Mouse (Mus musculus): ENCODE measurements at regions not wholly inside any gene's neighbourhood (a gene's known extent, or its start where the extent isn't known, plus 50 kb on each side); places are given as distances from the start of the nearest gene placed in this dataset.
"Not testable (repeated sequence)": the region's sequence is repeated elsewhere in the genome, so short reads cannot be mapped to it uniquely, and the experiment has no call there.

DNA sequence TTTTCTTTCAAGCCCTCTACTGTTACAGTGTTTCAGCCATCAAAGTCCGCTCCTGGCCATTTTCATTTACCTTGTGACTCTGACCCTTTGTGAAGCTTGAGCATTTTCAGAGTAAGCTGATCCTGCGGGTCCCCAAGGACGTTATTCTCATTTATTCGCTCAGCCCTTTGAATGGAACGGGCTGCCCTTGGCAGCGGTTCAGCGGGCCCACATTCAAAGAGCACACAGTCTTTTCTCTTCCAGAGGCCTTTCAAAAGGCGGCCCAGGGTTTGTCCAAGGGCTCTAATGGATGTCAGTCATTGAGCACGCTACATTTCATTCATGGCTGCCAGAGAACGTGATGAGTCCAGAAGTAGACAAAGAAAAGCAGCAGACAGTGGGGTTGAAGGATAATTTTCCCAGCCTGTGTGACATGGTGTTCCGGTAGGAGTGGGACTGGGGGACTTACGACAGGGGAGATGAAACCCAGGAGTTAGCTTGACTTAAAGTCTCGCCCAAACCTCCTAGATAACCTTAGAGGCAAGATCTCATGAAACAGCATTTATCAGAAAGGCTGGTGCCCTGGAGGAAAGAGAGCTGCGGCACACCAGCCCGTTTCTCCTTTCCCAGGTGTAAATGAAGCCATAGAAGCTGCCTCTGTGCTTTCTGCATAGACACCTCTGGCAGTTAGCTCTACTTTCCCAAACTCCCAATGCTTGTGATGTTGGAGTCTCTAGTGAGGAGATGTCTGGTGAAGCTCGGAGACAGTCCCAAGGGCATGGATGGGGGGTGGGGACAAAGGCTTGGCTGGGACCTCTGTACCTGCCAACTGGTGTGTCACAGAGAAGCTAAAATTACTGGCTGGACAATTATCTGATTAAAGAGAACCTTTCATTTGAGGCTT lies 112.2 kb downstream of the Rps12 start:
- Histone ChIP-seq H3K4me1 (ENCODE audit: control insufficient read depth, insufficient read depth, insufficient read length, low read length) (no peaks in the 10 kb centered on the region), H3K27ac (ENCODE audit: insufficient read depth, low read depth, low read length) (no peak overlapping the region), H3K27me3 (ENCODE audit: control insufficient read depth, insufficient read depth, low read length) (no peaks in the 10 kb centered on the region), H3K36me3 (ENCODE audit: control insufficient read depth, insufficient read depth, low read length) (no peaks in the 10 kb centered on the region), H3K4me3 (ENCODE audit: low read depth, low read length) (no peak overlapping the region)
- WGBS: 79% methylated on average over 16 of the region's 16 CpGs
- TF ChIP-seq POLR2A (IDR thresholded peaks at IDR 0.05; ENCODE audit: low read depth, low read length) (no peak), CTCF (IDR thresholded peaks at IDR 0.05; ENCODE audit: extremely low read depth, insufficient read length, insufficient replicate concordance, low read depth, low read length) (no peak)

DNA sequence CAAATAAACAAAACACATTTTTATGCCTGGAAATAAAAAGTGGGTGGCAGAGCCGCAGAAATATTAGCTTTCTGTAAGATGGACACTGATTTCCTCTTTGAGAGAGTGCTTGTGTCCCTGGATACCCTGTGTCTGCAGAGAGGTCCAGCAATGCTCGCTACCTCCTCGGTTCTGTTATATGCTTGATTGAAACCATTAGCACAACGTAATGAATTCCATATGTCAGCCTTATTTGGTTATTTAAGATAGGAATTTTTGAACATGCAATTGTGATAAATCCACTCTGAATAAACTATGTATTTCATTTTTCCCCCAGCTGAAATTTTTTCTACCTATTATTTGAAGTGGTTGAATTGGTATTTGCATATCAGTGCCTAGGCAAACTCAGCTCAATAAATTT lies 114.8 kb downstream of the Rps12 start:
- no peaks in the 10 kb centered on the region for H3K27me3 ChIP-seq (ENCODE audit: control insufficient read depth, insufficient read depth, low read length)
- TF ChIP-seq POLR2A (IDR thresholded peaks at IDR 0.05; ENCODE audit: low read depth, low read length) (no peak), CTCF (IDR thresholded peaks at IDR 0.05; ENCODE audit: extremely low read depth, insufficient read length, insufficient replicate concordance, low read depth, low read length) (no peak)
- H3K27ac ChIP-seq (ENCODE audit: insufficient read depth, low read depth, low read length): no peak overlapping the region
- H3K36me3 ChIP-seq (ENCODE audit: control insufficient read depth, insufficient read depth, low read length): no peaks in the 10 kb centered on the region
- H3K4me1 ChIP-seq (ENCODE audit: control insufficient read depth, insufficient read depth, insufficient read length, low read length): no peaks in the 10 kb centered on the region
- no peak overlapping the region for H3K4me3 ChIP-seq (ENCODE audit: low read depth, low read length)
- WGBS: 84% methylated on average over 4 of the region's 4 CpGs

DNA sequence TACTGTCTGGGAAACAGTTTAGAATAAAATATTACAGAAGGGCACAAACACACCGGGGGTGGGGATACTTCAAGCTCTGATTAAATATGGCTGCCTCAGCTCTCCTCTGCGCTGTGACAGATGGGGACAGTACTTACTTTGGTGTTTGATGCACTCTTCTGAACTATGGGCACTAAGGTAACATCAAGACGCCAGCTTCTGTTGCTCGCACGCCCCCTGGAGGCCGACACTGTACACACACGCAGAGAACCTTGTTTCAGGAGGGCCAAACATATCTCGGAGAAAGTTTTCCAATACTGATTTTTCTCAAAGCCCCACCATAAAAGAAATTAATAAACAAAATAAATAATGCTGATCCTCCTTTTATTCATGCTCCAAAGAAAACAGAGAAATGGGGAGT lies 115.6 kb downstream of the Rps12 start:
- Histone ChIP-seq H3K4me1 (ENCODE audit: control insufficient read depth, insufficient read depth, insufficient read length, low read length) (no peaks in the 10 kb centered on the region), H3K27me3 (ENCODE audit: control insufficient read depth, insufficient read depth, low read length) (no peaks in the 10 kb centered on the region), H3K4me3 (ENCODE audit: low read depth, low read length) (no peak overlapping the region), H3K27ac (ENCODE audit: insufficient read depth, low read depth, low read length) (no peak overlapping the region), H3K36me3 (ENCODE audit: control insufficient read depth, insufficient read depth, low read length) (no peaks in the 10 kb centered on the region)
- 31% methylated on average over 8 of the region's 8 CpGs for WGBS
- TF ChIP-seq POLR2A (IDR thresholded peaks at IDR 0.05; ENCODE audit: low read depth, low read length) (no peak), CTCF (IDR thresholded peaks at IDR 0.05; ENCODE audit: extremely low read depth, insufficient read length, insufficient replicate concordance, low read depth, low read length) (peak; percentile 42; the same call in 1 of the 2 replicates)

DNA sequence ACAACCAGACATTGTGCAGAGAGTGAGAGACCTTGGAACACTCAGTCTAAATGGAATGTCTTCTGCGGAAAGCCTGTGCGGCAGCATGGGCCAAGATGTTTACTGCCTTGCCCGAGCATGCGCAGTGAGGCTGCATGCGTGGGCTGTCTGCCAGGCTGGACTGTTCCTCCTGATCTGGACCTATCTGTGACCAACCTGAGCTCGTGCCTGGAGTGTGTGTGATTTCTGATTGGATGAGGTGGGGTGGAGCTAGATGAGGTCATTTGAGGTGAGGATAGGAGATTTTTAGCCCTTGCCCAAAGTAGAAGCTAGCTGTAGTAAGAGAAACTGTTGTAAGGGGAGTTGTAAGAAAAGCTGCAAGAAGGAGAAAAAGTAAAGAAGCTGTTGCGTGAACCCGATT lies 121.2 kb downstream of the Rps12 start:
- H3K4me3 ChIP-seq (ENCODE audit: low read depth, low read length); H3K27ac ChIP-seq (ENCODE audit: insufficient read depth, low read depth, low read length); H3K4me1 ChIP-seq (ENCODE audit: control insufficient read depth, insufficient read depth, insufficient read length, low read length); H3K27me3 ChIP-seq (ENCODE audit: control insufficient read depth, insufficient read depth, low read length); H3K36me3 ChIP-seq (ENCODE audit: control insufficient read depth, insufficient read depth, low read length): not testable (repeated sequence)
- WGBS: 77% methylated on average over 8 of the region's 8 CpGs

DNA sequence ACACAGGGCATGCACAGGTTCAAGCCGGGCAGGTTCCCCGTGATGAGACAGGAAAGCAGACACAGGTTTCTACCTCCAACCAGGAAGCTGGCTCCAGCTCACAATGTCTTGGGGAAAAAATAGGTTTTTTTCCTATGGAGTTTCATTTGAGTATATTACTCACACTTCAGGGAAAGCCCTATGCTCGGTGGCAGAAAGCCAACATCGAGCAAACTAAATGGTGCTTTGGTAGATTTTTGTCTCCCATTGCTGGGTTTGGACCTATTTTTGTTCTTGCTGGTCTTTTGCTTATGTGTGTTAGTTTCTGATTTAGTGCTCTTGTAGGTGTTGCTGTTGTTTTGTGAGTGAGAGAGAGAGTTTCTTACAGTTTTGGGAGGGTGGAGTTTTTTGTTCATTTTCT lies 160.9 kb downstream of the Rps12 start:
- Histone ChIP-seq H3K4me3 (ENCODE audit: low read depth, low read length) (no peak overlapping the region), H3K27me3 (ENCODE audit: control insufficient read depth, insufficient read depth, low read length) (no peaks in the 10 kb centered on the region), H3K4me1 (ENCODE audit: control insufficient read depth, insufficient read depth, insufficient read length, low read length) (no peaks in the 10 kb centered on the region), H3K36me3 (ENCODE audit: control insufficient read depth, insufficient read depth, low read length) (no peaks in the 10 kb centered on the region), H3K27ac (ENCODE audit: insufficient read depth, low read depth, low read length) (no peak overlapping the region)
- TF ChIP-seq POLR2A (IDR thresholded peaks at IDR 0.05; ENCODE audit: low read depth, low read length): no peak
- TF ChIP-seq CTCF (IDR thresholded peaks at IDR 0.05; ENCODE audit: extremely low read depth, insufficient read length, insufficient replicate concordance, low read depth, low read length): no peak
- 85% methylated on average over 4 of the region's 4 CpGs for WGBS

DNA sequence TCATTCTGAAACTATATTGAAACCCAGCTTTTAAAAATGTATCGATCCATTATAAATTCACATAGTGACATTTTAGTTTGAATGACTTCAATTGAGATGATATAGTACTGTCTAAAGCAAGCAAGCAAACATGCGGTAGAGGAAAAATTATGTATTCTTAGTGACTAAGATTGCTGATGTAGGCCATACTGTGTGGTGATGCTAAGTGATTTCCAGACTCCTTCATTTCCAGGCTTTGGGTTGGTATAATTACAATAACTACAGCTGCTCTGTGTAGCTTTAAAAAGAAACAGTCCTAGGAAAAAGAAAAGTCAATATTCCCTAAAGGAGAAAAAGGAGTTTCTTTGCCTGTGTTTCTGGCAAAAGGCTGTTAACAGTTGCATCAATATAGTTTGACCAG lies 175.0 kb downstream of the Rps12 start:
- no peak for TF ChIP-seq CTCF (IDR thresholded peaks at IDR 0.05; ENCODE audit: extremely low read depth, insufficient read length, insufficient replicate concordance, low read depth, low read length)
- TF ChIP-seq POLR2A (IDR thresholded peaks at IDR 0.05; ENCODE audit: low read depth, low read length): no peak
- Histone ChIP-seq H3K36me3 (ENCODE audit: control insufficient read depth, insufficient read depth, low read length) (no peaks in the 10 kb centered on the region), H3K4me1 (ENCODE audit: control insufficient read depth, insufficient read depth, insufficient read length, low read length) (no peaks in the 10 kb centered on the region), H3K27ac (ENCODE audit: insufficient read depth, low read depth, low read length) (no peak overlapping the region), H3K4me3 (ENCODE audit: low read depth, low read length) (no peak overlapping the region), H3K27me3 (ENCODE audit: control insufficient read depth, insufficient read depth, low read length) (no peaks in the 10 kb centered on the region)
- 92% methylated on average over 2 of the region's 2 CpGs for WGBS

DNA sequence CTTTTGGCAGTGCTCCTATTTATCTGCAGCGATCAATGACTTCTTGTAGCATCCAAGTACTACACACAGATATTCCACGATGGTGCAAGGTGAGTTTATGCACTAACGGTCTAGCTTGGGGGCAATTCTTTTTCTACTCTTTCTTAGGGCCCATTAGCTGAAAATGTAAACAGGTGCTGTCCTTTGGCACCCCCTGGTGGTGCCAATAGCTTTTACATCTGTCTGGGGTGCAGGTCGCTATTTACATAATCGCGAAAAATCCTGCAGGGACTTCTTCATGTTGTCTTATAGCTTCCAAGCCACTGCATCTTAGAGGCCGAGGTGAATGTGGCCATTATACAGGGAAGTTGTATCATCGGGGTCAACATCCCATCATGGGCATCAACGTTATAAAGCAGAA lies 175.9 kb downstream of the Rps12 start:
- WGBS: 38% methylated on average over 9 of the region's 9 CpGs
- no peaks in the 10 kb centered on the region for H3K27me3 ChIP-seq (ENCODE audit: control insufficient read depth, insufficient read depth, low read length)
- no peaks in the 10 kb centered on the region for H3K4me1 ChIP-seq (ENCODE audit: control insufficient read depth, insufficient read depth, insufficient read length, low read length)
- TF ChIP-seq CTCF (IDR thresholded peaks at IDR 0.05; ENCODE audit: extremely low read depth, insufficient read length, insufficient replicate concordance, low read depth, low read length) (no peak), POLR2A (IDR thresholded peaks at IDR 0.05; ENCODE audit: low read depth, low read length) (no peak)
- no peak overlapping the region for H3K27ac ChIP-seq (ENCODE audit: insufficient read depth, low read depth, low read length)
- no peaks in the 10 kb centered on the region for H3K36me3 ChIP-seq (ENCODE audit: control insufficient read depth, insufficient read depth, low read length)
- H3K4me3 ChIP-seq (ENCODE audit: low read depth, low read length): no peak overlapping the region

All from small intestine, adult 2 months (tissue).